Mouse (Mus musculus): ENCODE results near the gene Poc1b. TPM values are rescaled to one million over a fixed set of nuclear protein-coding genes. Genes with fewer than 3 reads are reported as not detected.

The Poc1b gene
- polyA plus RNA-seq, 1 experiment, result 2.0 TPM

DNA sequence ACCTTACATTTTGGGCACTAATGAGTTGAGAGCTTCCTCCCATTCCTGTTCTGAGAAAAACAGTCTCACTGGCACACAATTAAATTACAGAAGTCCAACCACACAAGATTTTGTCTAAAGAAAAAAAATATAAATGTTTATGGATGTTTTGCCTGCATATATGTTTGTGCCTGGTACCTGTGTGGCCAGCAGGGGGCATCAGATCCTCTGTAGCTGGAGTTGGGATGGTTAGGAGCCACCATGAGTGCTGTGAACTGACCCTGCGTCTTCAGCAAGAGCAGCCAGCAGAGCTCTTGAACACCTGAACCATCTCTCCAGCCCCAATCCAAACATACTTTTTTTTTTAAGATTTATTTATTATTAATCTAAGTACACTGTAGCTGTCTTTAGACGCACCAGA, 71.3 kb downstream of the Poc1b start:
- TF ChIP-seq POLR2A (IDR thresholded peaks at IDR 0.05; ENCODE audit: borderline replicate concordance, control insufficient read depth, low read depth, low read length) (no peak), CTCF (IDR thresholded peaks at IDR 0.05; ENCODE audit: control insufficient read depth, insufficient read depth, low read length) (peak; percentile 16; the same call in 1 of the 2 replicates)
- Histone ChIP-seq H3K27ac (ENCODE audit: control insufficient read depth, insufficient read depth, low read depth, low read length, poor library complexity) (no peak overlapping the region), H3K4me3 (replicated peaks; ENCODE audit: control insufficient read depth, low read depth, low read length) (no peak overlapping the region), H3K4me1 (ENCODE audit: control insufficient read depth, insufficient read depth, low read length) (peaks cover 7% of the 10 kb centered on the region)
- 91% methylated on average over 2 of the region's 2 CpGs for WGBS

DNA sequence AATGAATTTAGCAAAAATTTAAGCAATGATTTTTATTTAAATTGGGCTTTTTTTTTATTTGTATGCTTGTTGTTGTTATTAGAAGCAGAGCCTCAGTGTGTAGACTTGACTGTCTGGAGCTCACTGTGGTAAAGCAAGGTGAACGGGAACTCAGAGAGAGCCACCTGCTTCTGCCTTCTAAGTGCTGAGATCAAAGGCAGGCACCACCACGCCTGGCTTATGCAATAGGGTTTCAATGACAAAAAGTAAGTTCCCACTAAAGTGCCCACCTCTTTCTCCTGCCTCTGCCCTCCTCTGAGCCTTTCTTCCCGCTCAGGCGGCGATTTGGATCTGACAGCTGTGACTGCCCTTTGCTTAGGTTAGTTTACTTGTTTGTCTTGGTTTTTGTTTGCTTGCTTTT, 72.3 kb downstream of the Poc1b start:
- Histone ChIP-seq H3K4me1 (ENCODE audit: control insufficient read depth, insufficient read depth, low read length) (peaks cover 7% of the 10 kb centered on the region), H3K4me3 (replicated peaks; ENCODE audit: control insufficient read depth, low read depth, low read length) (no peak overlapping the region), H3K27ac (ENCODE audit: control insufficient read depth, insufficient read depth, low read depth, low read length, poor library complexity) (no peak overlapping the region)
- TF ChIP-seq POLR2A (IDR thresholded peaks at IDR 0.05; ENCODE audit: borderline replicate concordance, control insufficient read depth, low read depth, low read length), result no peak
- no peak for TF ChIP-seq CTCF (IDR thresholded peaks at IDR 0.05; ENCODE audit: control insufficient read depth, insufficient read depth, low read length)
- WGBS, result 72% methylated on average over 5 of the region's 5 CpGs

DNA sequence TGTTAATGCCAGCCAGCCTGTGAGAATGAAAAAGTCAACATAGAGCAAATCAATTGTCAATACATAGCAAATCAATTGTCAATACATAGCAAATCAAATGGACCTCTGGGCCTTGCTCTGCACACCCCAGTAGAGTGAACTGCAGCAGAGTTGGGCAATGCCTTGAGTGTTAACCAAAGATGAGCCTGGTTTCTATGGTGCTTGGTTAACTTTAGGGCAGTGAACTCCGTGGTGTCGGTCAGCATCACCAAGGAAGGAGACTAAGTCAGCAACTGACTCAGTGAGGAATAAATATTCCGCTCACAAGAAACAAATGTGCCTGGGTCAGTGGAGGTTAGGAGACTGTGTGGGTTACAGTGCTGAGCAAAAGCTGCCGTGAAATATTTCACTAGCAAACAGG, 72.7 kb downstream of the Poc1b start:
- Histone ChIP-seq H3K4me3 (replicated peaks; ENCODE audit: control insufficient read depth, low read depth, low read length) (no peak overlapping the region), H3K4me1 (ENCODE audit: control insufficient read depth, insufficient read depth, low read length) (peaks cover 7% of the 10 kb centered on the region), H3K27ac (ENCODE audit: control insufficient read depth, insufficient read depth, low read depth, low read length, poor library complexity) (no peak overlapping the region)
- no peak for TF ChIP-seq POLR2A (IDR thresholded peaks at IDR 0.05; ENCODE audit: borderline replicate concordance, control insufficient read depth, low read depth, low read length)
- no peak for TF ChIP-seq CTCF (IDR thresholded peaks at IDR 0.05; ENCODE audit: control insufficient read depth, insufficient read depth, low read length)
- 67% methylated on average over 4 of the region's 4 CpGs for WGBS

DNA sequence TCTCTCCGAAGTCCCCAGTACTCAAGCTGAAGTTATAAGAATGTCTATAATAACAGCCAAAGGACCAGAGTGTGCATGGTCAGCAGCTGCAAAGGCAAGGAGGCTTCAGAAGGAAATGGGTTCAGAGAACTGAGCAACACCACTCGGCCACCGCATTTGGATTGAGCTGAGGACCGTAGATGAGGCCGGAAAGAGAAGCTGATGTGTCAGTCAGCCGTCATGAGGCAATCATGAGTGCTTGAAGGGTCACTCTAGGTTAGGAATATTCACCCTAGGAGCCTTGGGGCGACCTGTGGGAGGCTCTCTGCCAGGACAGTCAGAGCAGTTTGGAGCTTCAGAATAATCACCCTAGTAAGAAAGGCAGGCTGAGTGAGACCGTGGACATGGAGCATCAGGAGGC, 74.7 kb downstream of the Poc1b start:
- 57% methylated on average over 8 of the region's 8 CpGs for WGBS
- TF ChIP-seq CTCF (IDR thresholded peaks at IDR 0.05; ENCODE audit: control insufficient read depth, insufficient read depth, low read length), result no peak
- TF ChIP-seq POLR2A (IDR thresholded peaks at IDR 0.05; ENCODE audit: borderline replicate concordance, control insufficient read depth, low read depth, low read length), result no peak
- Histone ChIP-seq H3K27ac (ENCODE audit: control insufficient read depth, insufficient read depth, low read depth, low read length, poor library complexity) (peak overlapping the region; percentile 75), H3K4me1 (ENCODE audit: control insufficient read depth, insufficient read depth, low read length) (peaks cover 7% of the 10 kb centered on the region), H3K4me3 (replicated peaks; ENCODE audit: control insufficient read depth, low read depth, low read length) (no peak overlapping the region)

- Histone ChIP-seq H3K4me1 (ENCODE audit: control insufficient read depth, insufficient read depth, low read length) (peaks cover 7% of the 10 kb centered on the region), H3K4me3 (replicated peaks; ENCODE audit: control insufficient read depth, low read depth, low read length) (no peak overlapping the region), H3K27ac (ENCODE audit: control insufficient read depth, insufficient read depth, low read depth, low read length, poor library complexity) (peak overlapping the region; percentile 75; the same call in 1 of the 2 replicates)
- WGBS, result 3% methylated on average over 5 of the region's 5 CpGs
- no peak for TF ChIP-seq POLR2A (IDR thresholded peaks at IDR 0.05; ENCODE audit: borderline replicate concordance, control insufficient read depth, low read depth, low read length)
- no peak for TF ChIP-seq CTCF (IDR thresholded peaks at IDR 0.05; ENCODE audit: control insufficient read depth, insufficient read depth, low read length)
Measured at GRCm38 (mm10) chr10:99182107-99182506, 75.3 kb downstream of the Poc1b start.

- TF ChIP-seq POLR2A (IDR thresholded peaks at IDR 0.05; ENCODE audit: borderline replicate concordance, control insufficient read depth, low read depth, low read length), result no peak
- no peak for TF ChIP-seq CTCF (IDR thresholded peaks at IDR 0.05; ENCODE audit: control insufficient read depth, insufficient read depth, low read length)
- Histone ChIP-seq H3K4me3 (replicated peaks; ENCODE audit: control insufficient read depth, low read depth, low read length) (no peak overlapping the region), H3K27ac (ENCODE audit: control insufficient read depth, insufficient read depth, low read depth, low read length, poor library complexity) (no peak overlapping the region), H3K4me1 (ENCODE audit: control insufficient read depth, insufficient read depth, low read length) (no peaks in the 10 kb centered on the region)
- 78% methylated on average over 1 of the region's 1 CpGs for WGBS
Measured at GRCm38 (mm10) chr10:99188175-99188574, 81.3 kb downstream of the Poc1b start.

DNA sequence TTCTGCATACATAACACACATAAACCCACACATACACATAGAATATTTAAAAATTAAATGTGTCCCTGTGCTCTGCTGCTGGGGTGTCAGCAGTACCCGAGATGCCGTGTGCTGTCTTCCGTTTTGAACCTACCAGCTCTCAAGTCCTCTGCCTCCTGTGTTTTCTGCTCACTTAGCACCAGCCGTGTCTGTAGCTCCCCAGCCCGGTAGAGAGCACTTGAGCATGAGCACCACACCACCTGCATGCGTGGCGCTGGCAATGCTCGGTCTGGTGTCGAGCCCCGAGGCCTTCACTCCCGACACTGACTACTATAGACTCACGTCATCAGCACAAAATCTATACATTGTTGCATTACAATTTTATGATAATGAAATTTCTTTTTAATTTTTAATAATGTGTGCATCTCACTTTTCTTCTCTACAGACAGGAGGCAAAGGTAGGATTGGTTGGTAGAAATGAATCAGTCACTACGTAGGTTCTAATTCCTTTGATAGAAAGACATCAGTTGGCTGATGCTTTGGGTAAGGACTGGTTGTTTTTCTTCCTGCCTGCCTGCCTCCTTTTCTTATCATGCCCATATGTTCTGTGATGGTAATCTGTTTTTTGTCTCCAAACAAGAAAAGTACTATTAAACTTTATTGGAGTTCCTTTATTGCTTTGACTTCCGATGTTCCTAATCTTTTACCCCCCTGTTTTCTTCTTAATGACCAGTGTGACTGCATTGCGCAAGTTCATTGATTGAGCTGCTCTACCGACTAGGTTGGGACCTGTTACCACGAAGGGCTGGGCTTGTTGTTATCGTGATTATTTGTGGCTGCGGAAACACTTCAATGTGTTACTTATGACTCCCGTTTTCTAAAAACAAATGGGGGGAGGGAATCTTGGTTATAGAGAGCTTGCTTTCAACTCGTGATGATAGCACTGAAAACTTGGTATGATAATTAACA, 82.1 kb downstream of the Poc1b start:
- Histone ChIP-seq H3K27ac (ENCODE audit: control insufficient read depth, insufficient read depth, low read depth, low read length, poor library complexity) (no peak overlapping the region), H3K4me1 (ENCODE audit: control insufficient read depth, insufficient read depth, low read length) (no peaks in the 10 kb centered on the region; the same call in 1 of the 2 replicates), H3K4me3 (replicated peaks; ENCODE audit: control insufficient read depth, low read depth, low read length) (no peak overlapping the region)
- 77% methylated on average over 21 of the region's 21 CpGs for WGBS
- no peak for TF ChIP-seq CTCF (IDR thresholded peaks at IDR 0.05; ENCODE audit: control insufficient read depth, insufficient read depth, low read length)
- no peak for TF ChIP-seq POLR2A (IDR thresholded peaks at IDR 0.05; ENCODE audit: borderline replicate concordance, control insufficient read depth, low read depth, low read length)

DNA sequence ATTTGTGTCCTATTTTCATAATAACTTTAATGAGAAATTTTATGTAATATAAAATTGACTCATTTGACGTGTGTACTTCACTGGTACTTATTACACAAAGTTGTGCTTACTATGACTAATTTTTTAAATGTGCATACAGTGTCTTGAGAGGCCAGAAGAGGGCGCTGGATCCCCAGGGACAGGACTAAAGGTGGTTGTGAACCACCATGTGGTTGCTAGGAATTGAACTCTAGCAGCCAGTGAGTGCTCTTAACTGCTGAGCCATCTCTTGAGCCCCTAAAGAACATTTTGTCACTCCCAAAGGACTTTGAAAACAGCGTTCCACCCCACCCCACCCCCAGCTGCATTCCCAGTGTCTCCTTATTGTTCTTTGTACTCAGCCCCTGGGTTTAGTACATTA, 84.0 kb downstream of the Poc1b start:
- WGBS, result 46% methylated on average over 3 of the region's 3 CpGs
- TF ChIP-seq CTCF (IDR thresholded peaks at IDR 0.05; ENCODE audit: control insufficient read depth, insufficient read depth, low read length) (peak; percentile 68), POLR2A (IDR thresholded peaks at IDR 0.05; ENCODE audit: borderline replicate concordance, control insufficient read depth, low read depth, low read length) (no peak)

More for the DNA sequence above, 84.0 kb downstream of the Poc1b start:
- H3K27ac ChIP-seq (ENCODE audit: control insufficient read depth, insufficient read depth, low read depth, low read length, poor library complexity), result no peak overlapping the region
- H3K4me3 ChIP-seq (replicated peaks; ENCODE audit: control insufficient read depth, low read depth, low read length), result no peak overlapping the region
- H3K4me1 ChIP-seq (ENCODE audit: control insufficient read depth, insufficient read depth, low read length), result peaks cover 2% of the 10 kb centered on the region; the same call in 1 of the 2 replicates

All from bone marrow, adult 2 months (tissue).